Mouse (Mus musculus): ENCODE measurements at regions not wholly inside any gene's neighbourhood (a gene's known extent, or its start where the extent isn't known, plus 50 kb on each side); places are given as distances from the start of the nearest gene placed in this dataset.

- Histone ChIP-seq H3K27me3 (replicated peaks; ENCODE audit: control insufficient read depth, insufficient read depth, low read length) (no peaks in the 10 kb centered on the region), H3K4me2 (ENCODE audit: low read length) (no peak overlapping the region), H3K36me3 (ENCODE audit: control insufficient read depth, insufficient read depth, low read length) (no peaks in the 10 kb centered on the region), H3K4me3 (ENCODE audit: low read length) (no peak overlapping the region), H3K9ac (ENCODE audit: low read depth, low read length) (no peak overlapping the region), H3K27ac (ENCODE audit: low read depth, low read length) (no peak overlapping the region), H3K9me3 (ENCODE audit: control insufficient read depth, low read length) (no peaks in the 10 kb centered on the region), H3K4me1 (ENCODE audit: control insufficient read depth, insufficient read depth, low read depth, low read length) (no peaks in the 10 kb centered on the region)
- no peak for ATAC-seq
- 66% methylated on average over 3 of the region's 3 CpGs for WGBS
Observed at GRCm38 (mm10) chr5:80766591-80766990, 253.3 kb upstream of the Adgrl3 start.

- WGBS, result 89% methylated on average over 4 of the region's 4 CpGs
- no peak for ATAC-seq
- H3K9ac ChIP-seq (ENCODE audit: low read depth, low read length), result no peak overlapping the region
- no peak overlapping the region for H3K4me3 ChIP-seq (ENCODE audit: low read length)
- no peaks in the 10 kb centered on the region for H3K27me3 ChIP-seq (replicated peaks; ENCODE audit: control insufficient read depth, insufficient read depth, low read length)
- no peaks in the 10 kb centered on the region for H3K9me3 ChIP-seq (ENCODE audit: control insufficient read depth, low read length)
- H3K36me3 ChIP-seq (ENCODE audit: control insufficient read depth, insufficient read depth, low read length), result no peaks in the 10 kb centered on the region
- no peak overlapping the region for H3K4me2 ChIP-seq (ENCODE audit: low read length)
- no peak overlapping the region for H3K27ac ChIP-seq (ENCODE audit: low read depth, low read length)
- no peaks in the 10 kb centered on the region for H3K4me1 ChIP-seq (ENCODE audit: control insufficient read depth, insufficient read depth, low read depth, low read length)
Observed at GRCm38 (mm10) chr5:80783892-80784291, 236.0 kb upstream of the Adgrl3 start.

- H3K4me2 ChIP-seq (ENCODE audit: low read length), result no peak overlapping the region
- H3K4me3 ChIP-seq (ENCODE audit: low read length), result no peak overlapping the region
- no peaks in the 10 kb centered on the region for H3K36me3 ChIP-seq (ENCODE audit: control insufficient read depth, insufficient read depth, low read length)
- no peaks in the 10 kb centered on the region for H3K9me3 ChIP-seq (ENCODE audit: control insufficient read depth, low read length)
- H3K9ac ChIP-seq (ENCODE audit: low read depth, low read length), result no peak overlapping the region
- ATAC-seq, result no peak
- no peaks in the 10 kb centered on the region for H3K4me1 ChIP-seq (ENCODE audit: control insufficient read depth, insufficient read depth, low read depth, low read length)
- no peak overlapping the region for H3K27ac ChIP-seq (ENCODE audit: low read depth, low read length)
- H3K27me3 ChIP-seq (replicated peaks; ENCODE audit: control insufficient read depth, insufficient read depth, low read length), result no peaks in the 10 kb centered on the region
- 78% methylated on average over 6 of the region's 6 CpGs for WGBS
Observed at GRCm38 (mm10) chr5:80784746-80785145, 235.2 kb upstream of the Adgrl3 start.

- Histone ChIP-seq H3K4me2 (ENCODE audit: low read length) (no peak overlapping the region), H3K27ac (ENCODE audit: low read depth, low read length) (no peak overlapping the region), H3K9me3 (ENCODE audit: control insufficient read depth, low read length) (no peaks in the 10 kb centered on the region), H3K4me3 (ENCODE audit: low read length) (no peak overlapping the region), H3K36me3 (ENCODE audit: control insufficient read depth, insufficient read depth, low read length) (no peaks in the 10 kb centered on the region), H3K27me3 (replicated peaks; ENCODE audit: control insufficient read depth, insufficient read depth, low read length) (no peaks in the 10 kb centered on the region), H3K9ac (ENCODE audit: low read depth, low read length) (no peak overlapping the region), H3K4me1 (ENCODE audit: control insufficient read depth, insufficient read depth, low read depth, low read length) (no peaks in the 10 kb centered on the region)
- no peak for ATAC-seq
- 97% methylated on average over 1 of the region's 1 CpGs for WGBS
Observed at GRCm38 (mm10) chr5:80791658-80792057, 228.3 kb upstream of the Adgrl3 start.

GRCm38 (mm10) chr5:80799777-80800176 lies 220.2 kb upstream of the Adgrl3 start:
- H3K4me2 ChIP-seq (ENCODE audit: low read length), result no peak overlapping the region
- H3K4me3 ChIP-seq (ENCODE audit: low read length), result no peak overlapping the region
- H3K9ac ChIP-seq (ENCODE audit: low read depth, low read length), result no peak overlapping the region
- H3K9me3 ChIP-seq (ENCODE audit: control insufficient read depth, low read length), result no peaks in the 10 kb centered on the region
- no peaks in the 10 kb centered on the region for H3K4me1 ChIP-seq (ENCODE audit: control insufficient read depth, insufficient read depth, low read depth, low read length)
- no peak for ATAC-seq
- H3K27ac ChIP-seq (ENCODE audit: low read depth, low read length), result no peak overlapping the region
- H3K36me3 ChIP-seq (ENCODE audit: control insufficient read depth, insufficient read depth, low read length), result no peaks in the 10 kb centered on the region
- no peaks in the 10 kb centered on the region for H3K27me3 ChIP-seq (replicated peaks; ENCODE audit: control insufficient read depth, insufficient read depth, low read length)

GRCm38 (mm10) chr5:80812917-80813316 lies 207.0 kb upstream of the Adgrl3 start:
- WGBS, result 89% methylated on average over 2 of the region's 2 CpGs
- H3K9ac ChIP-seq (ENCODE audit: low read depth, low read length), result no peak overlapping the region
- H3K9me3 ChIP-seq (ENCODE audit: control insufficient read depth, low read length), result no peaks in the 10 kb centered on the region
- no peak overlapping the region for H3K4me3 ChIP-seq (ENCODE audit: low read length)
- ATAC-seq, result no peak
- H3K27ac ChIP-seq (ENCODE audit: low read depth, low read length), result no peak overlapping the region
- no peaks in the 10 kb centered on the region for H3K36me3 ChIP-seq (ENCODE audit: control insufficient read depth, insufficient read depth, low read length)
- no peaks in the 10 kb centered on the region for H3K4me1 ChIP-seq (ENCODE audit: control insufficient read depth, insufficient read depth, low read depth, low read length)
- H3K4me2 ChIP-seq (ENCODE audit: low read length), result no peak overlapping the region
- H3K27me3 ChIP-seq (replicated peaks; ENCODE audit: control insufficient read depth, insufficient read depth, low read length), result no peaks in the 10 kb centered on the region

- Histone ChIP-seq H3K27ac (ENCODE audit: low read depth, low read length) (no peak overlapping the region), H3K4me1 (ENCODE audit: control insufficient read depth, insufficient read depth, low read depth, low read length) (no peaks in the 10 kb centered on the region), H3K27me3 (replicated peaks; ENCODE audit: control insufficient read depth, insufficient read depth, low read length) (no peaks in the 10 kb centered on the region), H3K9ac (ENCODE audit: low read depth, low read length) (no peak overlapping the region), H3K9me3 (ENCODE audit: control insufficient read depth, low read length) (no peaks in the 10 kb centered on the region), H3K4me2 (ENCODE audit: low read length) (no peak overlapping the region), H3K36me3 (ENCODE audit: control insufficient read depth, insufficient read depth, low read length) (no peaks in the 10 kb centered on the region), H3K4me3 (ENCODE audit: low read length) (no peak overlapping the region)
- ATAC-seq, result no peak
Observed at GRCm38 (mm10) chr5:80819208-80819607, 200.7 kb upstream of the Adgrl3 start.

- ATAC-seq, result no peak
- Histone ChIP-seq H3K4me3 (ENCODE audit: low read length) (no peak overlapping the region), H3K36me3 (ENCODE audit: control insufficient read depth, insufficient read depth, low read length) (no peaks in the 10 kb centered on the region), H3K4me1 (ENCODE audit: control insufficient read depth, insufficient read depth, low read depth, low read length) (no peaks in the 10 kb centered on the region), H3K27me3 (replicated peaks; ENCODE audit: control insufficient read depth, insufficient read depth, low read length) (no peaks in the 10 kb centered on the region), H3K27ac (ENCODE audit: low read depth, low read length) (no peak overlapping the region), H3K9ac (ENCODE audit: low read depth, low read length) (no peak overlapping the region), H3K9me3 (ENCODE audit: control insufficient read depth, low read length) (no peaks in the 10 kb centered on the region), H3K4me2 (ENCODE audit: low read length) (no peak overlapping the region)
- WGBS, result 78% methylated on average over 1 of the region's 1 CpGs
Observed at GRCm38 (mm10) chr5:80842531-80842930, 177.4 kb upstream of the Adgrl3 start.

- H3K4me2 ChIP-seq (ENCODE audit: low read length), result no peak overlapping the region
- H3K36me3 ChIP-seq (ENCODE audit: control insufficient read depth, insufficient read depth, low read length), result no peaks in the 10 kb centered on the region
- no peak overlapping the region for H3K4me3 ChIP-seq (ENCODE audit: low read length)
- no peaks in the 10 kb centered on the region for H3K27me3 ChIP-seq (replicated peaks; ENCODE audit: control insufficient read depth, insufficient read depth, low read length)
- peak; percentile 45; the same call in 1 of the 2 replicates for ATAC-seq
- no peaks in the 10 kb centered on the region for H3K4me1 ChIP-seq (ENCODE audit: control insufficient read depth, insufficient read depth, low read depth, low read length)
- no peak overlapping the region for H3K27ac ChIP-seq (ENCODE audit: low read depth, low read length)
- 65% methylated on average over 5 of the region's 5 CpGs for WGBS
- no peak overlapping the region for H3K9ac ChIP-seq (ENCODE audit: low read depth, low read length)
- no peaks in the 10 kb centered on the region for H3K9me3 ChIP-seq (ENCODE audit: control insufficient read depth, low read length)
Observed at GRCm38 (mm10) chr5:80855034-80855433, 164.9 kb upstream of the Adgrl3 start.

- WGBS, result 85% methylated on average over 2 of the region's 2 CpGs
- no peak overlapping the region for H3K4me2 ChIP-seq (ENCODE audit: low read length)
- H3K9me3 ChIP-seq (ENCODE audit: control insufficient read depth, low read length), result no peaks in the 10 kb centered on the region
- ATAC-seq, result no peak
- no peaks in the 10 kb centered on the region for H3K36me3 ChIP-seq (ENCODE audit: control insufficient read depth, insufficient read depth, low read length)
- H3K9ac ChIP-seq (ENCODE audit: low read depth, low read length), result no peak overlapping the region
- H3K4me3 ChIP-seq (ENCODE audit: low read length), result no peak overlapping the region
- H3K4me1 ChIP-seq (ENCODE audit: control insufficient read depth, insufficient read depth, low read depth, low read length), result no peaks in the 10 kb centered on the region
- H3K27me3 ChIP-seq (replicated peaks; ENCODE audit: control insufficient read depth, insufficient read depth, low read length), result no peaks in the 10 kb centered on the region
- H3K27ac ChIP-seq (ENCODE audit: low read depth, low read length), result no peak overlapping the region
Observed at GRCm38 (mm10) chr5:80876600-80876999, 143.3 kb upstream of the Adgrl3 start.
